Mouse (Mus musculus) skeletal muscle tissue, adult 2 months (tissue): ENCODE results near the gene Dvl2.
A peak's percentile ranks its signal among the peaks of the same experiment; 100 is the strongest.

Source experiments
- DNase-seq: peaks from one replicate; pipeline ENCODE4 v3.0.0-alpha.2; 2012; ENCODE audit warnings: low read depth, low spot score

Gene Dvl2

GRCm38 (mm10) chr11:69981141-69981762, 19.1 kb upstream of the Dvl2 start, which contains the start of gene Ctdnep1:
Gene Ctdnep1 (plus strand): TSS chr11:69981156.
- no peak for DNase-seq

GRCm38 (mm10) chr11:69982225-69982624, 18.2 kb upstream of the Dvl2 start, which contains the start of gene Elp5:
Gene Elp5 (minus strand): TSS chr11:69982517.
- DNase-seq = no peak

- peak; percentile 84 for DNase-seq
Observed at GRCm38 (mm10) chr11:69982877-69983276, 17.5 kb upstream of the Dvl2 start.

GRCm38 (mm10) chr11:69983377-69983776, 17.0 kb upstream of the Dvl2 start:
- peak; percentile 88 for DNase-seq

GRCm38 (mm10) chr11:69984431-69984830, 16.0 kb upstream of the Dvl2 start:
- DNase-seq = no peak

GRCm38 (mm10) chr11:69989949-69990348, 10.4 kb upstream of the Dvl2 start:
- no peak for DNase-seq

- peak; percentile 97 for DNase-seq
Observed at GRCm38 (mm10) chr11:69990850-69991691, 9.3 kb upstream of the Dvl2 start, which contains the start of gene Gabarap. Gene Gabarap (plus strand): TSS chr11:69991143.

- DNase-seq = no peak
Observed at GRCm38 (mm10) chr11:69991711-69992110, 8.7 kb upstream of the Dvl2 start.

GRCm38 (mm10) chr11:69992396-69992795, 8.0 kb upstream of the Dvl2 start:
- DNase-seq = no peak

- DNase-seq = no peak
Observed at GRCm38 (mm10) chr11:69992932-69993331, 7.5 kb upstream of the Dvl2 start.

GRCm38 (mm10) chr11:69994401-69995090, 5.8 kb upstream of the Dvl2 start:
- DNase-seq = no peak

GRCm38 (mm10) chr11:69995391-69995960, 4.9 kb upstream of the Dvl2 start, which contains the start of gene Phf23:
Gene Phf23 (plus strand): TSS chr11:69995777.
- peak; percentile 100 for DNase-seq

GRCm38 (mm10) chr11:69996161-69997061, 4.0 kb upstream of the Dvl2 start:
- DNase-seq = no peak

- peak; percentile 84 for DNase-seq
Observed at GRCm38 (mm10) chr11:69997070-69997509, 3.3 kb upstream of the Dvl2 start.

- no peak for DNase-seq
Observed at GRCm38 (mm10) chr11:69998567-69999491, 1.6 kb upstream of the Dvl2 start.

- no peak for DNase-seq
Observed at GRCm38 (mm10) chr11:69999666-70000065, 729 bp upstream of the Dvl2 start.

- DNase-seq = no peak
Observed at GRCm38 (mm10) chr11:70001159-70001558, 764 bp downstream of the Dvl2 start.

- DNase-seq = no peak
Observed at GRCm38 (mm10) chr11:70001865-70002264, 1.5 kb downstream of the Dvl2 start.

- DNase-seq = no peak
Observed at GRCm38 (mm10) chr11:70002471-70002870, 2.1 kb downstream of the Dvl2 start.

- DNase-seq = no peak
Observed at GRCm38 (mm10) chr11:70005521-70005920, 5.1 kb downstream of the Dvl2 start.
